Mouse (Mus musculus): ENCODE measurements around the gene Csrp2.

- TF ChIP-seq HCFC1 (IDR thresholded peaks at IDR 0.05; ENCODE audit: low read depth, low read length) (no peak), POLR2A (IDR thresholded peaks at IDR 0.05; ENCODE audit: control insufficient read depth in 1 of 2, insufficient read depth in 1 of 2, low read depth in 1 of 2, low read length in 2 of 2, poor library complexity in 1 of 2) (no peak), SMC3 (IDR thresholded peaks at IDR 0.05; ENCODE audit: low read depth, low read length) (no peak), TAL1 (IDR thresholded peaks at IDR 0.05; ENCODE audit: low read length) (no peak), ZMIZ1 (IDR thresholded peaks at IDR 0.05; ENCODE audit: low read depth, low read length) (no peak), POLR2AphosphoS5 (IDR thresholded peaks at IDR 0.05; ENCODE audit: borderline replicate concordance, low read depth, low read length) (no peak), ELF1 (IDR thresholded peaks at IDR 0.05; ENCODE audit: low read depth, low read length) (no peak), GATA1 (IDR thresholded peaks at IDR 0.05; ENCODE audit: low read depth, low read length) (no peak), CTCF (IDR thresholded peaks at IDR 0.05 in 2 of 3, conservative IDR thresholded peaks at IDR 0.05 in 1 of 3; ENCODE audit: control insufficient read depth in 1 of 3, insufficient read depth in 1 of 3, low read depth in 2 of 3, low read length in 3 of 3, poor library complexity in 1 of 3, severe bottlenecking in 1 of 3) (no peak), E2F4 (IDR thresholded peaks at IDR 0.05; ENCODE audit: borderline replicate concordance, low read depth, low read length) (no peak)
Observed at GRCm38 (mm10) chr10:110942806-110943205, 23.2 kb downstream of the Csrp2 start.
